Mouse (Mus musculus) MEL (cell line): Measurements from ENCODE around the gene Cap1.

Source experiments
- CTCF ChIP-seq, 3 experiments: IDR thresholded peaks in 2 of 3; conservative IDR thresholded peaks in 1 of 3; 2 replicates each; pipeline ENCODE4 v1.5.1; 2011 to 2012; ENCODE audit warnings: low read length in 3 of 3, low read depth in 2 of 3, mild to moderate bottlenecking in 2 of 3, improper control_type of control experiment in 1 of 3, inconsistent platforms in 1 of 3, mixed read lengths in 1 of 3, moderate library complexity in 1 of 3; ENCODE audit not compliant: control insufficient read depth in 1 of 3, insufficient read depth in 1 of 3, poor library complexity in 1 of 3, severe bottlenecking in 1 of 3
- ZKSCAN1 ChIP-seq: IDR thresholded peaks from 2 replicates; pipeline ENCODE4 v1.6.1; 2012; ENCODE audit warnings: low read depth, mild to moderate bottlenecking, inconsistent platforms, low read length, improper control_type of control experiment, moderate library complexity

GRCm38 (mm10) chr4:122853691-122854090 is 32.2 kb downstream of the Cap1 start:
- TF ChIP-seq ZKSCAN1 (no peak), CTCF (IDR thresholded peaks at IDR 0.05 in 2 of 3, conservative IDR thresholded peaks at IDR 0.05 in 1 of 3; ENCODE audit: control insufficient read depth in 1 of 3, insufficient read depth in 1 of 3, low read depth in 2 of 3, low read length in 3 of 3, poor library complexity in 1 of 3, severe bottlenecking in 1 of 3) (no peak)
